19 mouse cellular contexts compared by ENCODE assay signal in genomic region chr4:119248407-119248965, GRCm38 (mm10). TPM values are rescaled to one million over a fixed set of nuclear protein-coding genes. Genes with fewer than 3 reads are reported as not detected.
DNase-seq lines count a peak whose midpoint lies in the region; ATAC-seq and TF ChIP-seq lines count a peak whose summit lies in the region.
"Had no signal": no experiment of that assay in that cellular context is flagged by ENCODE, and none has a peak within 500 bp of the region (broad histone marks: within the 10 kb centered on the region; RNA-seq: fewer than 3 reads in every experiment).

No protein-coding gene starts in this region.

- no peak for TF ChIP-seq EP300 in lung, postnatal 0 days (IDR thresholded peaks at IDR 0.05)

- H3K4me1 ChIP-seq in kidney, embryonic 15.5 days = peaks cover 32% of the 10 kb centered on the region
- peaks cover 7% of the 10 kb centered on the region for H3K4me1 ChIP-seq in lung, postnatal 0 days (ENCODE audit: insufficient read depth, low read depth, low read length)
- 0 out of 2 replicates have a peak, but pooled peaks cover 3% of the 10 kb centered on the region for H3K4me1 ChIP-seq in liver, embryonic 12.5 days
- H3K4me1 ChIP-seq: stomach, embryonic 15.5 days had no signal

- WGBS in kidney, embryonic 15.5 days = 74% methylated on average over 11 of the region's 11 CpGs
- 54% methylated on average over 11 of the region's 11 CpGs for WGBS in lung, postnatal 0 days
- WGBS in liver, embryonic 12.5 days (ENCODE audit: insufficient replicate concordance) = 80% methylated on average over 11 of the region's 11 CpGs

- H3K36me3 ChIP-seq in kidney, embryonic 15.5 days = peaks cover 36% of the 10 kb centered on the region
- no peaks in the 10 kb centered on the region for H3K36me3 ChIP-seq in lung, postnatal 0 days (ENCODE audit: insufficient read depth, low read length)
- H3K36me3 ChIP-seq in liver, embryonic 12.5 days = peaks cover 42% of the 10 kb centered on the region

- no peak overlapping the region for H3K4me2 ChIP-seq in kidney, embryonic 15.5 days
- no peak overlapping the region for H3K4me2 ChIP-seq in lung, postnatal 0 days (replicated peaks; ENCODE audit: low read depth, low read length)
- no peak overlapping the region for H3K4me2 ChIP-seq in liver, embryonic 12.5 days
- H3K4me2 ChIP-seq: stomach, embryonic 15.5 days had no signal

- no peak for ATAC-seq in kidney, embryonic 15.5 days (replicated peaks; ENCODE audit: low FRiP score)
- ATAC-seq in lung, postnatal 0 days = peak; percentile 39
- ATAC-seq in liver, embryonic 12.5 days = no peak

- no peak for TF ChIP-seq CTCF in gastrocnemius, adult 2 months (IDR thresholded peaks at IDR 0.05)
- TF ChIP-seq CTCF in lung, postnatal 0 days (IDR thresholded peaks at IDR 0.05) = no peak
- TF ChIP-seq CTCF in layer of hippocampus, adult 2 months (conservative IDR thresholded peaks at IDR 0.05) = no peak

- peak overlapping the region; percentile 83 for H3K27ac ChIP-seq in gastrocnemius, adult 2 months
- peak overlapping the region; percentile 63 for H3K27ac ChIP-seq in kidney, embryonic 15.5 days
- H3K27ac ChIP-seq in lung, postnatal 0 days (ENCODE audit: low read length) = 0 out of 2 replicates have a peak overlapping the region, but pooled peaks have one; percentile 34
- no peak overlapping the region for H3K27ac ChIP-seq in layer of hippocampus, adult 2 months
- no peak overlapping the region for H3K27ac ChIP-seq in liver, embryonic 12.5 days

- H3K9me3 ChIP-seq in kidney, embryonic 15.5 days (replicated peaks) = no peaks in the 10 kb centered on the region
- H3K9me3 ChIP-seq in lung, postnatal 0 days (ENCODE audit: low read length) = no peaks in the 10 kb centered on the region
- H3K9me3 ChIP-seq in liver, embryonic 12.5 days (replicated peaks) = no peaks in the 10 kb centered on the region
- H3K9me3 ChIP-seq: megakaryocyte, embryonic 14.5 days; stomach, embryonic 15.5 days had no signal

- intact Hi-C loops in gastrocnemius, adult 2 months (cut with DNase I) = loop anchor here (5.0 kb wide), 3 partner anchors 44 to 419 kb away; partner anchors contain the start of gene Ybx1

- no peak overlapping the region; the same call in 1 of the 2 replicates for H3K4me3 ChIP-seq in gastrocnemius, adult 2 months
- no peak overlapping the region for H3K4me3 ChIP-seq in kidney, embryonic 15.5 days (replicated peaks)
- no peak overlapping the region for H3K4me3 ChIP-seq in lung, postnatal 0 days (ENCODE audit: low read depth, low read length)
- no peak overlapping the region for H3K4me3 ChIP-seq in layer of hippocampus, adult 2 months
- H3K4me3 ChIP-seq in liver, embryonic 12.5 days = no peak overlapping the region
- H3K4me3 ChIP-seq: erythroblast, embryonic 14.5 days; megakaryocyte, embryonic 14.5 days; stomach, embryonic 15.5 days had no signal

- H3K9ac ChIP-seq in kidney, embryonic 15.5 days = no peak overlapping the region
- no peak overlapping the region for H3K9ac ChIP-seq in lung, postnatal 0 days (replicated peaks; ENCODE audit: low read depth)
- no peak overlapping the region for H3K9ac ChIP-seq in liver, embryonic 12.5 days
- H3K9ac ChIP-seq: stomach, embryonic 15.5 days had no signal

- DNase-seq in gastrocnemius, adult 2 months = no peak
- DNase-seq in gastrocnemius, postnatal 25 days = no peak
- no peak for DNase-seq in kidney, adult 18-20 months
- DNase-seq in fat pad, adult 2 months (ENCODE audit: extremely low read depth, low read depth, low spot score) = peak; percentile 52
- DNase-seq in lung, postnatal 0 days (ENCODE audit: low spot score) = peak; percentile 84
- DNase-seq in layer of hippocampus, adult 2 months (ENCODE audit: low spot score in 2 of 2) = no peak
- DNase-seq: cerebellum, adult 11-12 months; liver; thymus, postnatal 25 days had no signal

- no peaks in the 10 kb centered on the region for H3K27me3 ChIP-seq in kidney, embryonic 15.5 days
- H3K27me3 ChIP-seq in lung, postnatal 0 days (replicated peaks; ENCODE audit: insufficient read depth, low read length) = no peaks in the 10 kb centered on the region
- no peaks in the 10 kb centered on the region for H3K27me3 ChIP-seq in liver, embryonic 12.5 days (replicated peaks)
- H3K27me3 ChIP-seq: stomach, embryonic 15.5 days had no signal

RNA-seq across cellular contexts. Expression of gene Cldn19, which starts 6.7 kb away (rescaled TPM):
- 1 to 10 TPM in 1 of 2 experiments, under 1 TPM in 1; 0.86 to 1.1 TPM for total RNA-seq in gastrocnemius, adult 2 months (2021)
- total RNA-seq in gastrocnemius, postnatal 25 days (2021) = 1 to 10 TPM; 3.2 to 3.8 TPM
- 13.3 TPM in 2 replicates for polyA plus RNA-seq in kidney, embryonic 15.5 days (2015; fragmentation: Nextera tagmentation; extraction: Ambion mirVana)
- polyA plus RNA-seq in lung, postnatal 0 days (2015; fragmentation: Nextera tagmentation; extraction: Ambion mirVana) = not detected in 2 replicates
- under 1 TPM; 0.37 to 0.69 TPM for total RNA-seq in layer of hippocampus, adult 2 months (2021)
- not detected in 2 replicates for polyA plus RNA-seq in liver, embryonic 12.5 days (2016; fragmentation: Nextera tagmentation; extraction: Ambion mirVana)
- total RNA-seq: hematopoietic stem cell, adult 5-6 weeks; MEL had no signal
- polyA plus RNA-seq: C2C12; erythroblast, embryonic 14.5 days; stomach, embryonic 15.5 days had no signal

RNA-seq across cellular contexts. Expression of gene P3h1, which starts 15.8 kb away (rescaled TPM):
- 10 to 100 TPM in 1 of 2 experiments, 1 to 10 TPM in 1; 9.6 to 12.7 TPM for total RNA-seq in gastrocnemius, adult 2 months (2021)
- 10 to 100 TPM; 12.0 to 12.6 TPM for total RNA-seq in gastrocnemius, postnatal 25 days (2021)
- 33.3 and 37.7 TPM in 2 replicates for polyA plus RNA-seq in kidney, embryonic 15.5 days (2015; fragmentation: Nextera tagmentation; extraction: Ambion mirVana)
- 29.4 and 32.2 TPM in 2 replicates for polyA plus RNA-seq in lung, postnatal 0 days (2015; fragmentation: Nextera tagmentation; extraction: Ambion mirVana)
- total RNA-seq in layer of hippocampus, adult 2 months (2021) = 1 to 10 TPM; 9.6 to 9.9 TPM
- polyA plus RNA-seq in liver, embryonic 12.5 days (2016; fragmentation: Nextera tagmentation; extraction: Ambion mirVana) = 9.7 and 11.4 TPM in 2 replicates

RNA-seq across cellular contexts. Expression of gene AU022252, which starts 16.0 kb away (rescaled TPM):
- total RNA-seq in gastrocnemius, adult 2 months (2021) = 10 to 100 TPM; 27.8 to 29.7 TPM
- 10 to 100 TPM; 22.5 to 22.8 TPM for total RNA-seq in gastrocnemius, postnatal 25 days (2021)
- polyA plus RNA-seq in kidney, embryonic 15.5 days (2015; fragmentation: Nextera tagmentation; extraction: Ambion mirVana) = 35.4 and 35.6 TPM in 2 replicates
- 16.9 and 21.1 TPM in 2 replicates for polyA plus RNA-seq in lung, postnatal 0 days (2015; fragmentation: Nextera tagmentation; extraction: Ambion mirVana)
- 10 to 100 TPM; 30.5 to 31.9 TPM for total RNA-seq in layer of hippocampus, adult 2 months (2021)
- polyA plus RNA-seq in liver, embryonic 12.5 days (2016; fragmentation: Nextera tagmentation; extraction: Ambion mirVana) = 18.1 and 19.6 TPM in 2 replicates

RNA-seq across cellular contexts. Expression of gene Tmem269, which starts 30.5 kb away (rescaled TPM):
- not detected for total RNA-seq in gastrocnemius, adult 2 months (2021)
- under 1 TPM in 1 of 2 experiments, not detected in 1; 0.56 TPM for total RNA-seq in gastrocnemius, postnatal 25 days (2021)
- 0.19 TPM in 1 of 2 replicates, not detected in the other for polyA plus RNA-seq in kidney, embryonic 15.5 days (2015; fragmentation: Nextera tagmentation; extraction: Ambion mirVana)
- 0.10 and 0.18 TPM in 2 replicates for polyA plus RNA-seq in lung, postnatal 0 days (2015; fragmentation: Nextera tagmentation; extraction: Ambion mirVana)
- under 1 TPM; 0.77 to 0.93 TPM for total RNA-seq in layer of hippocampus, adult 2 months (2021)
- polyA plus RNA-seq in liver, embryonic 12.5 days (2016; fragmentation: Nextera tagmentation; extraction: Ambion mirVana) = not detected in 2 replicates
- total RNA-seq: adrenal gland, postnatal 4 days; gastrocnemius, adult 18-20 months; MEL had no signal
- polyA plus RNA-seq: C2C12; erythroblast, embryonic 14.5 days; stomach, embryonic 15.5 days had no signal

RNA-seq across cellular contexts. Expression of gene Ybx1, which starts 45.9 kb away (rescaled TPM):
- total RNA-seq in gastrocnemius, adult 2 months (2021) = 100 to 1,000 TPM; 664 to 696 TPM
- 100 to 1,000 TPM; 509 to 515 TPM for total RNA-seq in gastrocnemius, postnatal 25 days (2021)
- 680 and 703 TPM in 2 replicates for polyA plus RNA-seq in kidney, embryonic 15.5 days (2015; fragmentation: Nextera tagmentation; extraction: Ambion mirVana)
- polyA plus RNA-seq in lung, postnatal 0 days (2015; fragmentation: Nextera tagmentation; extraction: Ambion mirVana) = 391 and 412 TPM in 2 replicates
- 100 to 1,000 TPM; 266 to 269 TPM for total RNA-seq in layer of hippocampus, adult 2 months (2021)
- 699 and 700 TPM in 2 replicates for polyA plus RNA-seq in liver, embryonic 12.5 days (2016; fragmentation: Nextera tagmentation; extraction: Ambion mirVana)

Comparison
In these comparisons a context has a peak if more than half of its experiments do, and no peak if none do; other contexts are left out.
1. DNase-seq: peak in fat pad, adult 2 months (single experiment) and lung, postnatal 0 days (single experiment); none in gastrocnemius, adult 2 months (single experiment), gastrocnemius, postnatal 25 days (single experiment), kidney, adult 18-20 months (single experiment) and layer of hippocampus, adult 2 months (0 of 2).
2. H3K27ac ChIP-seq: peak in gastrocnemius, adult 2 months (single experiment), kidney, embryonic 15.5 days (single experiment) and lung, postnatal 0 days (single experiment); none in layer of hippocampus, adult 2 months (single experiment) and liver, embryonic 12.5 days (single experiment).